Mouse (Mus musculus): Measurements from ENCODE around the gene Slamf9. TPM values are rescaled to one million over a fixed set of nuclear protein-coding genes. Genes with fewer than 3 reads are reported as not detected.

The Slamf9 gene
- polyA plus RNA-seq, 1 experiment from 2014 or later, result 0.27 TPM

DNA sequence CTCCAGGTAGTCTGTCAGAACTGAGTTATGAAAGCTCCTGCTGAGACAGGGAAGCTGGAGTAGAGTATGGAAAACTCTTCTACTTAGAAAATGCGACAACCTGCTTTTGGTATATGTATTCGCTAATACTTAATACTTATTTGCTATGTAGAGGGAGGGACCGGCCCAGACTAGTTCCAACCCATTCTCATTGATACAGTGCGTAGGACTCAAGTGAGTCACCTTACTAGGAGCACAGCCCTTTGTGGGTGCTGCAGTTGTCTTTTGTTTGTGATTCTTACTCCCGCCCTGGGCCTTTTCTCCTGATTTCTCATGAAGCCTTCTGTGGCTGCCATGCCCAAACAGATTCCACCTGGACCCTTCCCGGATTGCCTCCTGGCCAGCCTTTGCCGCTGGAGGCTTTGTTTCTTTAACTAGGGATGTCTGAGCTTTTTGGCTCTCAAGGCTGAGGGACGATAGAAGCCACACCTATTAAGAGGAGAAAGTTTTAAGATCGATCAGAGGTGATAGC, 33.2 kb upstream of the Slamf9 start:
- Histone ChIP-seq H3K27me3 (no peaks in the 10 kb centered on the region), H3K27ac (no peak overlapping the region), H3K36me3 (no peaks in the 10 kb centered on the region), H3K9me3 (replicated peaks) (no peaks in the 10 kb centered on the region), H3K4me3 (no peak overlapping the region), H3K9ac (no peak overlapping the region), H3K4me2 (replicated peaks) (no peak overlapping the region), H3K4me1 (no peaks in the 10 kb centered on the region)
- 86% methylated on average over 9 of the region's 9 CpGs for whole genome bisulfite sequencing
- ATAC-seq (ENCODE audit: low FRiP score), result no peak

DNA sequence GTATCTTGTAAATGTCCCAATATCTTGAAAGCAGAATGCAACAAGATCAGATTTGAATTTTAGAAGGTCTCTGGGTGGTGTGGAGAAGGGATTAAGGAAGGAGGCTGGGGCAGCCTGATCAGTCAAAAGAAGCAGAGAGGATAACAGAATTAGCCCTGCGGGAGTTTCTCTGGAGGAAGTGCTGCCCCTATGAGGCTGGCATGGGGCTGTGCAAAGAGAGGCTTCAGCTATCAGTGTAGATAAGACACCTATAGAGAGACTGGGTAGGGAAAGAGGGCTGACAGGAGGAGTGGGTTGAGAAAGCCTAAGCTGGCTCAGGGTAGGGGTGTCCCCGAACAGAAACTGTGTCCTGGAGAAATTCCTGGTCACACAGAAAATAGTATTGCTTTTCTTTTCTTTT, 24.9 kb upstream of the Slamf9 start:
- ATAC-seq (ENCODE audit: low FRiP score), result no peak
- Histone ChIP-seq H3K27me3 (no peaks in the 10 kb centered on the region), H3K9me3 (replicated peaks) (no peaks in the 10 kb centered on the region), H3K27ac (no peak overlapping the region), H3K4me2 (replicated peaks) (no peak overlapping the region), H3K4me1 (peaks cover 3% of the 10 kb centered on the region; the same call in 1 of the 2 replicates), H3K9ac (no peak overlapping the region), H3K36me3 (no peaks in the 10 kb centered on the region), H3K4me3 (no peak overlapping the region)
- 35% methylated on average over 2 of the region's 2 CpGs for whole genome bisulfite sequencing

DNA sequence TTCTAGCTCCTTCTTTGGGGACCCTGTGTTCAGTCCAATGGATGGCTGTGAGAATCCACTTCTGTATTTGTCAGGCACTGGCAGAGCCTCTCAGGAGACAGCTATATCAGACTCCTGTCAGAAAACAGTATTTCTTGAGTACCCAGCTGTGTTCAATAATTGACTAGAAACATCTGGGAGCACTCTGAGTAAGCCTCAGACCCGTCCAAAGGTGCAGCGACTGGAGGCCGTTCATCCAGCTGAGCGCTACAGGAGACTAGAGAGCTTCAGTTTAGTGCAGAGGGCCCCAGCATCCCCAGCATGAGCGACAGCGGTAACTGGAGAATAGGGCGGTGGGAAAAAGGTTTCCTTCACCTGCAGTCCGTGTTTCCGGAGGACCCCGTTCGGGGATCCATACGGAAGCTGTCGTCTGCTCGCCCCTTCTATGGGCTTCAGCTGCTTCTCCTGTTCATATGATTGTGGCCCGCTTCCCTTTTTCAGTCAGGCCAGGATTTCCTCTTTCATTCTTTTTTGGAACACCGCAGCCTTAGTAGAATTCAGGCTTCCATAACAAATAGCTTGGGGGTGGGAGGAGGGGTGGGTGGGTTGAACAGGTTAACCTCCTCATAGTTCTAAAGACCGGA, 24.2 kb upstream of the Slamf9 start:
- H3K27me3 ChIP-seq, result no peaks in the 10 kb centered on the region
- H3K4me1 ChIP-seq, result peaks cover 3% of the 10 kb centered on the region; the same call in 1 of the 2 replicates
- H3K4me3 ChIP-seq, result no peak overlapping the region
- no peaks in the 10 kb centered on the region for H3K9me3 ChIP-seq (replicated peaks)
- 0 out of 2 replicates have a peak overlapping the region, but pooled peaks have one; percentile 6 for H3K4me2 ChIP-seq (replicated peaks)
- WGBS, result 37% methylated on average over 17 of the region's 17 CpGs
- no peak overlapping the region for H3K9ac ChIP-seq
- no peak overlapping the region for H3K27ac ChIP-seq
- no peaks in the 10 kb centered on the region for H3K36me3 ChIP-seq
- ATAC-seq (ENCODE audit: low FRiP score), result no peak

DNA sequence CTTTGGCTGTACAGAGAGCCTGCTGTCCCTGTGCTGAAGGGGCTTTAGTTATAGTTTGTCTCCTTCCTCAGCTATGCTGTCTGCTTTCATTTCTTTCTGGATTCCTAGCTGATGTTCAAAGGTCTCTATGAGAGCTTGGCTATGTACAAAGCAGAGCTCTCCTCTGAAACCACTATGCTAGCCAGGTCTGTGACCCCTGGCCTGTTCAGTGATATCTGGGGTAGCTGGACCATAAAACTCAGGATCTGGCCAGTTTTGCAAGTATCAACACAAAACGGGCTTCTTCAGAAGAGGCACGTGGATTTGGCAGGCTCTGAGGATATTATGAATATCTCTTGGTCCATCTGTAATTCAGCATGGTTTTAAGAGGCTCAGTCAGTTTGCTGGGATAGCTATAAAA, 22.2 kb upstream of the Slamf9 start:
- Histone ChIP-seq H3K4me2 (replicated peaks) (no peak overlapping the region), H3K9me3 (replicated peaks) (no peaks in the 10 kb centered on the region), H3K27ac (no peak overlapping the region), H3K27me3 (no peaks in the 10 kb centered on the region), H3K9ac (no peak overlapping the region), H3K36me3 (no peaks in the 10 kb centered on the region), H3K4me3 (no peak overlapping the region), H3K4me1 (peaks cover 3% of the 10 kb centered on the region; the same call in 1 of the 2 replicates)
- ATAC-seq (ENCODE audit: low FRiP score), result no peak
- 82% methylated on average over 2 of the region's 2 CpGs for WGBS

DNA sequence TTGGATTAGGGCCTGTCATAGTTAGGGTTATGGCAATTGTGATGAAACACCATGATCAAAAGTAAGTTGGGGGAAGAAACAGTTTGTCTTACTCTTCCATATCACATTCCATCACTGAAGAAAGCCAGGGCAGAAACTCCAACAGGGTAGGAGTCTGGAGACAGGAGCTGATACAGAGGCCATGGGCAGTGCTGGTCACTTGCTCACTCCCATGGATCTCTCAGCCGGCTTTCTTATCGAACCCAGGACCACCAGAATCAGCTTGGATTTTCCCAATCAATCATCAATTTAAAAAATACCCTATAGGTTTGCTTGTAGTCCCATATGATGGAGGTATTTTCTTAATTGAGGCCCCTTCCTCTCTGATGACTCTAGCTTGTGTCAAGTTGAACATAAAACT, 21.3 kb upstream of the Slamf9 start:
- Histone ChIP-seq H3K4me2 (replicated peaks) (no peak overlapping the region), H3K27ac (no peak overlapping the region), H3K4me3 (no peak overlapping the region), H3K9ac (no peak overlapping the region), H3K4me1 (peaks cover 3% of the 10 kb centered on the region; the same call in 1 of the 2 replicates), H3K9me3 (replicated peaks) (no peaks in the 10 kb centered on the region), H3K36me3 (no peaks in the 10 kb centered on the region), H3K27me3 (no peaks in the 10 kb centered on the region)
- WGBS, result 87% methylated on average over 2 of the region's 2 CpGs
- no peak for ATAC-seq (ENCODE audit: low FRiP score)

DNA sequence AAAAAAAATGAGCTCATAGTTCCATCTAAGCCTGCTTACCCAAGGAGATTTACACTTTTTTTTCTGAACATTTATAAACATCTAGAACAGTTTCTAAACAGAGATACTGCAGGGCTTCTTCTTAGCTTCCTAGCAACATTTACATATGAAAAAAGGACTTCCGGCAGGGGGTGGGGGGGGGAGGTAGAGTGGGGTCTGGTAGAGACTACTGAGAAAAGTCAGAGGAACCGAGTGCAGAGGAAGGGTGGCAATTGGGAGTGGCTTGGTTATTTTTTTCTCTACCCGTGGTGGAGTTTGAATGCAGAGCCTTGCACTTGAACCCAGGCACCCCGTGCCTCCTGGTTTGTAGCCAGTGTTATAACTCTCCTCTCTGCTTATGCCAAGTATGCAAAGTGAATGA, 19.7 kb upstream of the Slamf9 start:
- H3K4me3 ChIP-seq, result no peak overlapping the region
- H3K27me3 ChIP-seq, result no peaks in the 10 kb centered on the region
- no peaks in the 10 kb centered on the region for H3K36me3 ChIP-seq
- H3K9me3 ChIP-seq (replicated peaks), result no peaks in the 10 kb centered on the region
- no peak for ATAC-seq (ENCODE audit: low FRiP score)
- H3K27ac ChIP-seq, result no peak overlapping the region
- WGBS, result 11% methylated on average over 4 of the region's 4 CpGs
- H3K4me2 ChIP-seq (replicated peaks), result no peak overlapping the region
- no peak overlapping the region for H3K9ac ChIP-seq
- peaks cover 3% of the 10 kb centered on the region; the same call in 1 of the 2 replicates for H3K4me1 ChIP-seq

DNA sequence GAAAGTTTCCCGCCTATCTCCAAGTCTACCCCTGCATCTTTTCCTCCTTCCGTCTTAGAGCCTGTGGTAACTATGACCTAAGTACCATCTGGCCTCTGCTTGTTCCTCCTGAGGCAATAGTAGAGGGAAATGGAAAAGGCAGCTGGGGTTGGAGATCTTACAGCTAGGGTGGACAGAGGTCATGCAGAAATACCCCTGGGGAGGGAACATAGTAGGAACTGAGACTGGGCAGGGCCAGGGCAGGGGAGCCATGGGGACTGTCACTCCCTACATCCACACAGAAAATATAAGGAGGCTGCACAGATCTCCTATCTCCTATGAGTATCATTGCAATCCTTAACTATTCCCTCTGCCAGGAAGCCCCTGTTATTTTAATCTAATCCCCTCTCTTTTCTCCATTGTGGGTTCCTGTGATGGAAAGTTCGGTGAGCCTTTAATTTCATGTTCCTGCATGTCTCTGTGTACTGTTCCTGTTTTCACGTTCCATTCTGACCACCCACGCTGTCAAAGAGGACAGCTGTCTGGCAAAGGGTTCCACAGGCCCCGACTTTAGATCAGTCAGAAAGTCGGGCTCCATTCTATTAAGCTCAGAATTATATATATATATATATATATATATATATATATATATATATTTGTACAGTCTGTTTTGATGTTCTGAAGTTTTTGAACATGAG, 19.0 kb upstream of the Slamf9 start:
- Histone ChIP-seq H3K9me3 (replicated peaks) (no peaks in the 10 kb centered on the region), H3K9ac (no peak overlapping the region), H3K4me1 (no peaks in the 10 kb centered on the region), H3K27me3 (no peaks in the 10 kb centered on the region), H3K4me3 (no peak overlapping the region), H3K36me3 (no peaks in the 10 kb centered on the region), H3K27ac (no peak overlapping the region), H3K4me2 (replicated peaks) (no peak overlapping the region)
- no peak for ATAC-seq (ENCODE audit: low FRiP score)
- 65% methylated on average over 7 of the region's 7 CpGs for whole genome bisulfite sequencing

DNA sequence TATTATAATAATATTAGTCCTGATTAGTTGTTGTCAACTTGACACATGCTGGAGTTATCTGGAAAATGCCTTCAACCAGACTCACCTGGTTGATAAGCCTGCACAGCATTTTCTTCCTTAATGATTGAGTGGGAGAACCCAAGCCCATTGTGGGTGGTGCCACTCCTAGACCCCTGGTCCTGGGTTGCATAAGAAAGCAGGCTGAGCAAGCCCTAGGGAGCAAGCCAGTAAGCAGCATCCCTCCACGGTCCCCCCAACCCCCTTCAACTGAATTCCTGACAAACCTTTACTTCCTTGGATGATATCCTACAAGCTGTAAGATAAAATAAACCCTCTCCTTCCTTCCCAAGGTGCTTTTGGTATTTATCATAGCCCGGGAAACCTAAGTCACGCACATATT, 18.0 kb upstream of the Slamf9 start:
- Histone ChIP-seq H3K36me3 (no peaks in the 10 kb centered on the region), H3K27me3 (no peaks in the 10 kb centered on the region), H3K27ac (no peak overlapping the region), H3K4me3 (no peak overlapping the region), H3K9me3 (replicated peaks) (no peaks in the 10 kb centered on the region), H3K4me1 (no peaks in the 10 kb centered on the region), H3K9ac (no peak overlapping the region), H3K4me2 (replicated peaks) (no peak overlapping the region)
- 97% methylated on average over 3 of the region's 3 CpGs for WGBS
- no peak for ATAC-seq (ENCODE audit: low FRiP score)

DNA sequence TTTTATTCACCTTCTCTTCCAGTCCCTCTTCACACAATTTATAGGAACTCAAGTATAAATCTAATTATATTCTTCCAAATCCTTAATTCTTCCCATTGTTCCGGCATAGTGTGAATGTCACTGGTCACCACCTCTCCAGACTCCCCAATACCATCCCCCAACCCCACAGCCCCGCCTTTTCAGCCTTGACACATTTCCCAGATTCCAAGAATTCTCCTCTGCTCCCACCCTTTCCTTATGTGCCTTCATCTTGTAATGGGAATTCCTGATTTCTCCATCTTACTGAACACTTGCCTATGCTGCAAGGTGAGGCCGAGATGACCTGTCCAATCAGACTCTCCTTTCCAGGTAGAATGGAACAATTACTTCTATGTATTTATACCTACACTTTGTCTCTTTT, 17.1 kb upstream of the Slamf9 start:
- Histone ChIP-seq H3K4me3 (no peak overlapping the region), H3K9ac (no peak overlapping the region), H3K4me2 (replicated peaks) (no peak overlapping the region), H3K27me3 (no peaks in the 10 kb centered on the region), H3K27ac (no peak overlapping the region), H3K4me1 (no peaks in the 10 kb centered on the region), H3K36me3 (no peaks in the 10 kb centered on the region), H3K9me3 (replicated peaks) (no peaks in the 10 kb centered on the region)
- WGBS, result 81% methylated on average over 3 of the region's 3 CpGs
- no peak for ATAC-seq (ENCODE audit: low FRiP score)

DNA sequence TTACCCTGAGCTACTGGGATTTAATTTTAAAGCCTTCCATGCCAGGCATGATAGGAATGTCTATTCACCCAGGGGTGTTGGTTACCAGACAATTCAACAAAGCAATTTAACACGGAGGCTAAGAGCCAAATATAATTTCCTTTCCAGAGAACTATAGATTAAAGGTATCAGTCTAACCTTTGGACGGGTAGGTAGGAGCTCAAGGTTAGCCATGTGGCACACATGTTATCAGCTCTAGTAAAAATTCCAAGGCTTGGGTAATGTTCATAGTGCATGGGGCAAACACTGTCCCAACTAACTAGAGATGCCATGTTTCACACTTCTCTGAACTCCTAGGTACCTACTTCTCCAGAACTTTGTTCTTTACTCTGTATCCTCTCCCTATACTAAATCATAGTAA, 13.6 kb upstream of the Slamf9 start:
- H3K27me3 ChIP-seq, result no peaks in the 10 kb centered on the region

DNA sequence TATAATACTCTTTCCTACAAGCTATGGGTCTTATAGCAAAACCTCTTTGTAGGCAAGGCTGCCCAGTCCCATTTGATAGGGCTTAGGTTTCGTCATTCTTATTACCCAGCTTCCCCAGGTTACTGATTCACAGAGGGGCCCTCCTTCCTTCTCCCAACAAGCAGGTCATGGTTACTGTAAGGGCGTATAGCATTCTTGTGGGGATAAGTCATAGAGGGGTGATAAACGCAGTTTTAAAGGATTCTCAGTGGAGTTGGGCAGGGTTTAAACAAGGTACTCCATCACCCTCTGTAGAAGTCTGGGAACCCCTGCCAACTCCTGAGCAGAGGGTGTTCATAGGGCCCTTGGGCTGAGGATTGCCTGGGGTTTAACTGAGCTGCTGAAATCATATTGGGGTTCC, 12.6 kb upstream of the Slamf9 start:
- ATAC-seq (ENCODE audit: low FRiP score), result no peak
- Histone ChIP-seq H3K27ac (no peak overlapping the region), H3K4me2 (replicated peaks) (no peak overlapping the region), H3K4me3 (no peak overlapping the region), H3K36me3 (no peaks in the 10 kb centered on the region), H3K9me3 (replicated peaks) (no peaks in the 10 kb centered on the region), H3K27me3 (no peaks in the 10 kb centered on the region), H3K9ac (no peak overlapping the region), H3K4me1 (no peaks in the 10 kb centered on the region)
- 91% methylated on average over 3 of the region's 3 CpGs for WGBS

More for the DNA sequence above, 13.6 kb upstream of the Slamf9 start:
- H3K9me3 ChIP-seq (replicated peaks), result no peaks in the 10 kb centered on the region
- H3K9ac ChIP-seq, result no peak overlapping the region
- no peaks in the 10 kb centered on the region for H3K36me3 ChIP-seq
- no peak overlapping the region for H3K27ac ChIP-seq
- 69% methylated on average over 2 of the region's 2 CpGs for WGBS
- no peak overlapping the region for H3K4me2 ChIP-seq (replicated peaks)
- ATAC-seq (ENCODE audit: low FRiP score), result no peak
- no peaks in the 10 kb centered on the region for H3K4me1 ChIP-seq
- H3K4me3 ChIP-seq, result no peak overlapping the region

DNA sequence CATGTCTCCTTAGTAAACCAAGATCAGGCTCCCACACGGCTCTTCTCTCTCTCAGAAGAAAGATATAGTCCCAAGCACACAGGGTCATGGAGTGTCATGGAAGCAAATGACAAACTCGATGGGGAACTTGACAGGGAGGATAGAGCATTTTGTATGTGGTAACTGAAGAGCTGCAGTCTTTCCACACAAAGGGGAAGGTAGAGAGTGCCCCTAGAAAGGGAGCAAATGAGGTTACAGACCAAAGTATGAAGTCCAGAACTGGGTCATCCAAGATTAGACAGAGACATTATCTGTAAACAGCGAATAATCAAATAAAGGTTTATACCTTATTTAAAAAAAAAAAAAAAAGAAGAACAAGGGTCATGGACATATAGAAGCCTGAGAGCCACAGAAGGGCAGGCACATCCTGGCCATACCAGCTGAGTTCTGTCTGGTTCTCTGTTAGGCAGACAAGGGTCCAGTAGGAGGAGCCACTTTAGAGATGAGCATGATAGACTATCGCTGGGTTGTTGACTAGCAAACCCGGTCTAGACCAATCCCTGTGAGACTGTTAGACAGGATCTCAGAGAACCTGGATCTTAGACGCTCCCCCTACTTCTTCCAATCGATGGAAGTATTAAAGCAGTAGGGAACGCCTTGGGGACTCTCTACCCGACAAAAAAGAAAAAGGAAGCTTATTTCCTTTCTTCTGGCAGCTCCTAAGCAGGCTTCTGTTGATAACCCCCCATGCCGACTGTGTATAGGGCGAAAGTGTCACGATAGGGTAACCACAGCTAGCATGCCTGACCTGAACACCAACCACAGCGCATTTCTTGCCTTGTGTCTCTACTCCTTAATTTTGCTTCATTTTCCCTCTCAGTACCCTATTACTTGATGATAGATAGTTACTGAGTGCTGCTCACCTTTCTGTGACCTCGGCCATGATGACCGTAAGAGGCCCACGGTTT, 11.5 kb upstream of the Slamf9 start:
- 87% methylated on average over 16 of the region's 16 CpGs for WGBS
- ATAC-seq (ENCODE audit: low FRiP score), result no peak
- H3K27ac ChIP-seq, result no peak overlapping the region

More for the DNA sequence above, 11.5 kb upstream of the Slamf9 start:
- Histone ChIP-seq H3K4me1 (no peaks in the 10 kb centered on the region), H3K27me3 (no peaks in the 10 kb centered on the region), H3K4me2 (replicated peaks) (no peak overlapping the region), H3K9ac (no peak overlapping the region), H3K4me3 (no peak overlapping the region), H3K36me3 (no peaks in the 10 kb centered on the region), H3K9me3 (replicated peaks) (no peaks in the 10 kb centered on the region)
